Mouse (Mus musculus): Measurements from ENCODE around the gene Arhgap24. TPM values are rescaled to one million over a fixed set of nuclear protein-coding genes. Genes with fewer than 3 reads are reported as not detected.

Arhgap24 gene
- polyA plus RNA-seq, 1 experiment: 1.7 TPM

- no peak for TF ChIP-seq CTCF (IDR thresholded peaks at IDR 0.05; ENCODE audit: low read depth, low read length)
- TF ChIP-seq POLR2A (IDR thresholded peaks at IDR 0.05; ENCODE audit: borderline replicate concordance, low read depth, low read length): no peak
- Histone ChIP-seq H3K27ac (ENCODE audit: insufficient read depth, low read depth, low read length) (no peak overlapping the region), H3K4me3 (ENCODE audit: insufficient read depth, low read length) (no peak overlapping the region), H3K4me1 (ENCODE audit: control insufficient read depth, insufficient read depth, low read length) (no peaks in the 10 kb centered on the region)
Measured at GRCm38 (mm10) chr5:102460452-102461197, 20.6 kb upstream of the Arhgap24 start.

- no peak overlapping the region for H3K27ac ChIP-seq (ENCODE audit: insufficient read depth, low read depth, low read length)
- H3K4me1 ChIP-seq (ENCODE audit: control insufficient read depth, insufficient read depth, low read length): no peaks in the 10 kb centered on the region
- no peak for TF ChIP-seq CTCF (IDR thresholded peaks at IDR 0.05; ENCODE audit: low read depth, low read length)
- no peak for TF ChIP-seq POLR2A (IDR thresholded peaks at IDR 0.05; ENCODE audit: borderline replicate concordance, low read depth, low read length)
- H3K4me3 ChIP-seq (ENCODE audit: insufficient read depth, low read length): no peak overlapping the region
Measured at GRCm38 (mm10) chr5:102462948-102463347, 18.2 kb upstream of the Arhgap24 start.

- H3K4me3 ChIP-seq (ENCODE audit: insufficient read depth, low read length): no peak overlapping the region
- TF ChIP-seq CTCF (IDR thresholded peaks at IDR 0.05; ENCODE audit: low read depth, low read length) (no peak), POLR2A (IDR thresholded peaks at IDR 0.05; ENCODE audit: borderline replicate concordance, low read depth, low read length) (no peak)
- H3K4me1 ChIP-seq (ENCODE audit: control insufficient read depth, insufficient read depth, low read length): no peaks in the 10 kb centered on the region
- H3K27ac ChIP-seq (ENCODE audit: insufficient read depth, low read depth, low read length): no peak overlapping the region
Measured at GRCm38 (mm10) chr5:102465372-102465771, 15.8 kb upstream of the Arhgap24 start.

GRCm38 (mm10) chr5:102468292-102468691, 12.9 kb upstream of the Arhgap24 start:
- H3K27ac ChIP-seq (ENCODE audit: insufficient read depth, low read depth, low read length): no peak overlapping the region
- no peak overlapping the region for H3K4me3 ChIP-seq (ENCODE audit: insufficient read depth, low read length)
- H3K4me1 ChIP-seq (ENCODE audit: control insufficient read depth, insufficient read depth, low read length): no peaks in the 10 kb centered on the region
- TF ChIP-seq POLR2A (IDR thresholded peaks at IDR 0.05; ENCODE audit: borderline replicate concordance, low read depth, low read length) (no peak), CTCF (IDR thresholded peaks at IDR 0.05; ENCODE audit: low read depth, low read length) (no peak)

- H3K4me3 ChIP-seq (ENCODE audit: insufficient read depth, low read length): no peak overlapping the region
- TF ChIP-seq POLR2A (IDR thresholded peaks at IDR 0.05; ENCODE audit: borderline replicate concordance, low read depth, low read length): no peak
- TF ChIP-seq CTCF (IDR thresholded peaks at IDR 0.05; ENCODE audit: low read depth, low read length): no peak
Measured at GRCm38 (mm10) chr5:102470284-102470683, 10.9 kb upstream of the Arhgap24 start.

GRCm38 (mm10) chr5:102478076-102478475, 3.1 kb upstream of the Arhgap24 start:
- Histone ChIP-seq H3K27ac (ENCODE audit: insufficient read depth, low read depth, low read length) (no peak overlapping the region), H3K4me3 (ENCODE audit: insufficient read depth, low read length) (no peak overlapping the region), H3K4me1 (ENCODE audit: control insufficient read depth, insufficient read depth, low read length) (peaks cover 15% of the 10 kb centered on the region)
- TF ChIP-seq CTCF (IDR thresholded peaks at IDR 0.05; ENCODE audit: low read depth, low read length) (no peak), POLR2A (IDR thresholded peaks at IDR 0.05; ENCODE audit: borderline replicate concordance, low read depth, low read length) (no peak)

More at GRCm38 (mm10) chr5:102470284-102470683, 10.9 kb upstream of the Arhgap24 start:
- no peak overlapping the region for H3K27ac ChIP-seq (ENCODE audit: insufficient read depth, low read depth, low read length)
- no peaks in the 10 kb centered on the region for H3K4me1 ChIP-seq (ENCODE audit: control insufficient read depth, insufficient read depth, low read length)

- peaks cover 20% of the 10 kb centered on the region for H3K4me1 ChIP-seq (ENCODE audit: control insufficient read depth, insufficient read depth, low read length)
- no peak overlapping the region for H3K4me3 ChIP-seq (ENCODE audit: insufficient read depth, low read length)
- H3K27ac ChIP-seq (ENCODE audit: insufficient read depth, low read depth, low read length): no peak overlapping the region
- TF ChIP-seq POLR2A (IDR thresholded peaks at IDR 0.05; ENCODE audit: borderline replicate concordance, low read depth, low read length) (no peak), CTCF (IDR thresholded peaks at IDR 0.05; ENCODE audit: low read depth, low read length) (no peak)
Measured at GRCm38 (mm10) chr5:102483285-102483975, 2.2 kb downstream of the Arhgap24 start.

- peaks cover 17% of the 10 kb centered on the region for H3K4me1 ChIP-seq (ENCODE audit: control insufficient read depth, insufficient read depth, low read length)
- no peak overlapping the region for H3K27ac ChIP-seq (ENCODE audit: insufficient read depth, low read depth, low read length)
- H3K4me3 ChIP-seq (ENCODE audit: insufficient read depth, low read length): no peak overlapping the region
- TF ChIP-seq POLR2A (IDR thresholded peaks at IDR 0.05; ENCODE audit: borderline replicate concordance, low read depth, low read length) (no peak), CTCF (IDR thresholded peaks at IDR 0.05; ENCODE audit: low read depth, low read length) (no peak)
Measured at GRCm38 (mm10) chr5:102491554-102491953, 10.4 kb downstream of the Arhgap24 start.

- H3K27ac ChIP-seq (ENCODE audit: insufficient read depth, low read depth, low read length): no peak overlapping the region
- no peak overlapping the region for H3K4me3 ChIP-seq (ENCODE audit: insufficient read depth, low read length)
- TF ChIP-seq CTCF (IDR thresholded peaks at IDR 0.05; ENCODE audit: low read depth, low read length) (no peak), POLR2A (IDR thresholded peaks at IDR 0.05; ENCODE audit: borderline replicate concordance, low read depth, low read length) (no peak)
- peaks cover 20% of the 10 kb centered on the region for H3K4me1 ChIP-seq (ENCODE audit: control insufficient read depth, insufficient read depth, low read length)
Measured at GRCm38 (mm10) chr5:102492152-102492551, 11.0 kb downstream of the Arhgap24 start.

GRCm38 (mm10) chr5:102494827-102495226, 13.6 kb downstream of the Arhgap24 start:
- TF ChIP-seq CTCF (IDR thresholded peaks at IDR 0.05; ENCODE audit: low read depth, low read length) (no peak), POLR2A (IDR thresholded peaks at IDR 0.05; ENCODE audit: borderline replicate concordance, low read depth, low read length) (no peak)
- H3K27ac ChIP-seq (ENCODE audit: insufficient read depth, low read depth, low read length): no peak overlapping the region
- H3K4me3 ChIP-seq (ENCODE audit: insufficient read depth, low read length): no peak overlapping the region
- peaks cover 25% of the 10 kb centered on the region for H3K4me1 ChIP-seq (ENCODE audit: control insufficient read depth, insufficient read depth, low read length)
